Comparison of ENCODE assay signal across 8 mouse cellular contexts in genomic region chr5:146331131-146331530, GRCm38 (mm10). TPM values are rescaled to one million over a fixed set of nuclear protein-coding genes. Genes with fewer than 3 reads are reported as not detected.
"Had no signal": no experiment of that assay in that cellular context is flagged by ENCODE, and none has a peak within 500 bp of the region (broad histone marks: within the 10 kb centered on the region; RNA-seq: fewer than 3 reads in every experiment).

No protein-coding gene starts in this region.

- H3K9ac ChIP-seq: kidney, embryonic 15.5 days; midbrain, embryonic 15.5 days; stomach, embryonic 15.5 days had no signal

- H3K27ac ChIP-seq: kidney, embryonic 15.5 days; macrophage; midbrain, embryonic 15.5 days; stomach, embryonic 15.5 days had no signal

- H3K4me3 ChIP-seq: kidney, embryonic 15.5 days; megakaryocyte, embryonic 14.5 days; midbrain, embryonic 15.5 days; stomach, embryonic 15.5 days had no signal

- H3K9me3 ChIP-seq: kidney, embryonic 15.5 days; megakaryocyte, embryonic 14.5 days; midbrain, embryonic 15.5 days; stomach, embryonic 15.5 days had no signal

- H3K36me3 ChIP-seq: kidney, embryonic 15.5 days; midbrain, embryonic 15.5 days; stomach, embryonic 15.5 days had no signal

- H3K4me1 ChIP-seq: kidney, embryonic 15.5 days; megakaryocyte, embryonic 14.5 days; stomach, embryonic 15.5 days had no signal

- H3K27me3 ChIP-seq: kidney, embryonic 15.5 days; megakaryocyte, embryonic 14.5 days; midbrain, embryonic 15.5 days; stomach, embryonic 15.5 days had no signal

- ATAC-seq: intestine, embryonic 16.5 days; midbrain, embryonic 15.5 days had no signal

- DNase-seq: lung, adult 2 months had no signal

- H3K4me2 ChIP-seq: kidney, embryonic 15.5 days; midbrain, embryonic 15.5 days; stomach, embryonic 15.5 days had no signal

RNA-seq across cellular contexts. Expression of gene Wasf3, which starts 53.7 kb away (rescaled TPM):
- total RNA-seq: neutrophil, adult 5-6 weeks had no signal
- polyA plus RNA-seq: macrophage had no signal
